Mouse (Mus musculus): ENCODE data around the gene Prr5. TPM values are rescaled to one million over a fixed set of nuclear protein-coding genes. Genes with fewer than 3 reads are reported as not detected.

Prr5 gene
- polyA plus RNA-seq, 1 experiment = not detected

DNA sequence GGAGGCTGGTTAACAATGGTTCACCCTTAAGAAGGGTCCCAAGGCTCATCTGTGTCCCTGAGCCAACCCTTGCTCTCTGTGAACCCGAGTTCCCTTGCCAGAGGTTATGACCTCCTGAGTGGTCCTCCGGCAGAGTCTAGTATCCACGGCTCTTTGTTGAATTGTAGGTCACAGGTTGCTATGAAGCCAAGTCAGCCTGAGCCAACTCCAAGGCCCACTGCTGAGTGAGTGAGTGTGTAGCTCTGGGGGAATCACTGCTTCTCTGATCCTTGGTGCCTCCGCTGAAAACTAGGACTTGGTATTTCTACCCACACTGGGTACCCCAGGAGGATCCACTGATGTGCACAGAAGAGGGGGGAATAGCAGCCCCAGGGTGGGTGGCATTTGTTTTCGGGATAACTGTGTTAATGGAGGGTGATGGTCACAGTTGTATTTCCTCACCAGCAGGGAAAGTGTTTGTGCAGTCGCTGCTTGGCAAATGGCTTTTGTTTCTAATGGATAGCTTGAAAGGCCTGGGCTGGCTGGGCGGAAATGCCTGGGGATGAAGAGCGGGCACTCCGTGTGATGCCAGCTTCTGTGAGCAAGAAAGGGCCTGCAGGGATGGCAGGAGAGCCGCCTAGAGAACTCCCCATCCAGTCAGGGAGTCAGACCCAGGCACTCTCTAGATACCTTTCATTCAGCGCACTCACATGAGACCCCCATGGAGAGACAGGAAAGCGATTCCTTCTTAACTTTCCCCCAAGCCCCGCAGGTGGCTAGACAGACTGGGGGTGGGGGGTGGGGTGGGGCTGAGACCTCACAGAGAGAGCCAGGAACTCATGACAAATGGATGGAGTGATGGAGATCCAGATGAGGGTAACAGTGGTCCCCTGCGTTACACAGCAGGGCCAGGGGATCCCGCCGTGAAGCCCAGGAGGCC lies 4.6 kb upstream of the Prr5 start:
- no peak overlapping the region for H3K4me3 ChIP-seq (ENCODE audit: insufficient read depth, low read length)
- no peak for TF ChIP-seq POLR2A (IDR thresholded peaks at IDR 0.05; ENCODE audit: borderline replicate concordance, low read depth, low read length)
- TF ChIP-seq CTCF (IDR thresholded peaks at IDR 0.05; ENCODE audit: low read depth, low read length) = no peak
- H3K4me1 ChIP-seq (ENCODE audit: control insufficient read depth, insufficient read depth, low read length) = no peaks in the 10 kb centered on the region
- H3K27ac ChIP-seq (ENCODE audit: insufficient read depth, low read depth, low read length) = no peak overlapping the region

DNA sequence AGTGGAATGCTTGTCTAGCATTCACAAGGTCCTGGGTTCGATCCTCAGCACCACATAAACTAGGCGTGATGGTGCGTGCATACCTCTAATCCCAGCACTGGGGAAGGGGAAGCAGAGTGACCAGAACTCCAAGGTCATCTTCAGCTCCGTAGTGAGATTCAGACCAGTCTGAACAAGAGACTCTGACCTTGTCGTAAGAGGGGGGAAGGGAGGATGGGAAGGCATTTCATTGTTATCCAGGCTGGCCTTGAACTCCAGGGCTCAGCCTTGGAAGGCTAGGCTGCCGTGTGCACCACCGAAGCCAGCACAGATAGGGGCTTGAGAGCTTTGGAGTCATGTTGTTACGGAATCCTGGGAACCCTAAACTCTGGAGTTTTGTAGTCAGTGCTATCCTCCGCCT lies 3.8 kb upstream of the Prr5 start:
- TF ChIP-seq CTCF (IDR thresholded peaks at IDR 0.05; ENCODE audit: low read depth, low read length) (no peak), POLR2A (IDR thresholded peaks at IDR 0.05; ENCODE audit: borderline replicate concordance, low read depth, low read length) (no peak)
- no peak overlapping the region for H3K4me3 ChIP-seq (ENCODE audit: insufficient read depth, low read length)

DNA sequence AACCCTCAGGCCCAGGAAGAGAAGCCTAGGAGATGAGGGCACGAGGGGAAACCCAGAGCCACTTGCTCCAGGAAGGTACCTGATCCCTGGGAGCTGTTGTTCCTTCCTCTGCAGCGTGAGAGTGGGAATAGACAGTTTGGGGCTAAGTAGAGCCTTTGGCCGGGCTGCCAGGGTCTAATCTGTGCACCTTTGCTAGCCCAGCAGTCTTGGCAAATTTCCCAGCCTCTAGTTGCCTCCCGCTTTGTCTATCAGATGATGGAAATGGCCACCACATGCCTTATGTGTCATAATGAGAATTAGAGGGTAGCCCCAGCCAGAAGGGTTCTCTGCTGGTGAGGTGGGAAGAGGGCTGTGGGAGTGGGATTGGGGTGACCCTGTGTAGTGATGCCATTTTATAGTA lies 3.4 kb upstream of the Prr5 start:
- H3K4me3 ChIP-seq (ENCODE audit: insufficient read depth, low read length) = no peak overlapping the region
- H3K4me1 ChIP-seq (ENCODE audit: control insufficient read depth, insufficient read depth, low read length) = no peaks in the 10 kb centered on the region
- no peak overlapping the region for H3K27ac ChIP-seq (ENCODE audit: insufficient read depth, low read depth, low read length)
- TF ChIP-seq POLR2A (IDR thresholded peaks at IDR 0.05; ENCODE audit: borderline replicate concordance, low read depth, low read length) = no peak
- TF ChIP-seq CTCF (IDR thresholded peaks at IDR 0.05; ENCODE audit: low read depth, low read length) = no peak

More for the DNA sequence above, 3.8 kb upstream of the Prr5 start:
- Histone ChIP-seq H3K4me1 (ENCODE audit: control insufficient read depth, insufficient read depth, low read length) (no peaks in the 10 kb centered on the region), H3K27ac (ENCODE audit: insufficient read depth, low read depth, low read length) (no peak overlapping the region)

GRCm38 (mm10) chr15:84667601-84668000 lies 1.8 kb upstream of the Prr5 start:
- Histone ChIP-seq H3K4me3 (ENCODE audit: insufficient read depth, low read length) (no peak overlapping the region), H3K27ac (ENCODE audit: insufficient read depth, low read depth, low read length) (no peak overlapping the region), H3K4me1 (ENCODE audit: control insufficient read depth, insufficient read depth, low read length) (no peaks in the 10 kb centered on the region)
- TF ChIP-seq POLR2A (IDR thresholded peaks at IDR 0.05; ENCODE audit: borderline replicate concordance, low read depth, low read length) (no peak), CTCF (IDR thresholded peaks at IDR 0.05; ENCODE audit: low read depth, low read length) (no peak)

GRCm38 (mm10) chr15:84669771-84670656 lies 594 bp downstream of the Prr5 start:
- Histone ChIP-seq H3K4me3 (ENCODE audit: insufficient read depth, low read length) (no peak overlapping the region), H3K27ac (ENCODE audit: insufficient read depth, low read depth, low read length) (no peak overlapping the region), H3K4me1 (ENCODE audit: control insufficient read depth, insufficient read depth, low read length) (no peaks in the 10 kb centered on the region)
- TF ChIP-seq POLR2A (IDR thresholded peaks at IDR 0.05; ENCODE audit: borderline replicate concordance, low read depth, low read length) = no peak
- TF ChIP-seq CTCF (IDR thresholded peaks at IDR 0.05; ENCODE audit: low read depth, low read length) = no peak

DNA sequence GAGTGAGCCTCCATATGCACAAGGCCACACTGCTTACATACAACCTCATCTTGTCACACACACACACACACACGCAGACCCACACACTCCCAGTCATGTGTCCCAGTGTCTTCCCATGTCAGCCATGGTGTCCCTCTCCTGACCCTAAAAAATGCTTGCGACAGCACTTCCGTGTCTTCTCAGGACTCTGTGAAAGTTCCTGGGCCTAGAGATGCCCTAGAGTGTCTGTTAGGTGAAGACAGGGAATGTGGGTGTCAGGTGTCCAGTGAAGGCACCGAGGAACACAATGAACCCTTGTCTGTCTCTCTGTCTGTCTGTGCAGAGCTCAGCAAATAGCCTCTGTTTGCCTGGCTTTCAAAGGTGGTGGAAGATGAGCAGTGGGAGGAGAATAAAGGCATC lies 1.2 kb downstream of the Prr5 start:
- Histone ChIP-seq H3K27ac (ENCODE audit: insufficient read depth, low read depth, low read length) (no peak overlapping the region), H3K4me3 (ENCODE audit: insufficient read depth, low read length) (no peak overlapping the region), H3K4me1 (ENCODE audit: control insufficient read depth, insufficient read depth, low read length) (no peaks in the 10 kb centered on the region)
- no peak for TF ChIP-seq CTCF (IDR thresholded peaks at IDR 0.05; ENCODE audit: low read depth, low read length)
- no peak for TF ChIP-seq POLR2A (IDR thresholded peaks at IDR 0.05; ENCODE audit: borderline replicate concordance, low read depth, low read length)

- Histone ChIP-seq H3K27ac (ENCODE audit: insufficient read depth, low read depth, low read length) (no peak overlapping the region), H3K4me3 (ENCODE audit: insufficient read depth, low read length) (no peak overlapping the region)
- no peak for TF ChIP-seq CTCF (IDR thresholded peaks at IDR 0.05; ENCODE audit: low read depth, low read length)
- no peak for TF ChIP-seq POLR2A (IDR thresholded peaks at IDR 0.05; ENCODE audit: borderline replicate concordance, low read depth, low read length)
Measured at GRCm38 (mm10) chr15:84671401-84672307, 2.2 kb downstream of the Prr5 start.

DNA sequence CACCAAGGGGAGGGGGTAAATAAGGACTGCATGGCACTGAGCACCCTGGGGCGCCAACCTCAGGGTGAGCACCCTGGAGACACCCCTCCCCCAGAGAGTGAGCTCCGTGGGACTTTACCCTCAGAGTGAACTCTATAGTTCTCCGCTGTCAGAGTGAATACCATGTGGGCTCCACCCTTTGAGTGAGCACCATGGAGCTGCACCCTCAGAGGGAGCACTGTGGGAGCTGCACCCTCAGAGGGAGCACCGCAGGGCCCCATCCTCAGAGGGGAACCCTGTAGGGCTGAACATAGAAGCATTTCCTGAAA lies 2.8 kb downstream of the Prr5 start:
- no peak overlapping the region for H3K27ac ChIP-seq (ENCODE audit: insufficient read depth, low read depth, low read length)
- no peaks in the 10 kb centered on the region for H3K4me1 ChIP-seq (ENCODE audit: control insufficient read depth, insufficient read depth, low read length)
- H3K4me3 ChIP-seq (ENCODE audit: insufficient read depth, low read length) = no peak overlapping the region
- no peak for TF ChIP-seq CTCF (IDR thresholded peaks at IDR 0.05; ENCODE audit: low read depth, low read length)
- no peak for TF ChIP-seq POLR2A (IDR thresholded peaks at IDR 0.05; ENCODE audit: borderline replicate concordance, low read depth, low read length)

More at GRCm38 (mm10) chr15:84671401-84672307, 2.2 kb downstream of the Prr5 start:
- H3K4me1 ChIP-seq (ENCODE audit: control insufficient read depth, insufficient read depth, low read length) = no peaks in the 10 kb centered on the region

DNA sequence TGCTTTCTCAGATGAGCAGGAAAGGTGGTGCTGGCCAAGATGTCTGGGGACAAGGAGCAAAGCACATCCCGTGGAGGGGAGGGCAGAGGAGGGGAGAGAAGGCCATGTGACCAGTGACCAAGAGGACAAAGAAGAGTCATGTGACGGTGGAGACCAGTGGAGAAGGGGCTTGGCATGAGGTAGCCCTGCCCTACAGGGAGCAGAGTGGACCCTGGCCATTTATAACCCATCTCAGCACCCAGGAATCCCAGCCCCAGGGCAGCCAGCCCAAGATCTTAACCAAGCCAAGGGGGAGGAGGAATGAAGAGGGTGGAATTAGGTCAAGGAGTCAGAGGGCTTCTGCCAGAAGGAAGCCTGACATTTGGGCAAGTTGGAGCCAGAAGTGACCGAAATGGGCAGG lies 3.2 kb downstream of the Prr5 start:
- Histone ChIP-seq H3K27ac (ENCODE audit: insufficient read depth, low read depth, low read length) (no peak overlapping the region), H3K4me3 (ENCODE audit: insufficient read depth, low read length) (no peak overlapping the region), H3K4me1 (ENCODE audit: control insufficient read depth, insufficient read depth, low read length) (no peaks in the 10 kb centered on the region)
- TF ChIP-seq CTCF (IDR thresholded peaks at IDR 0.05; ENCODE audit: low read depth, low read length) (no peak), POLR2A (IDR thresholded peaks at IDR 0.05; ENCODE audit: borderline replicate concordance, low read depth, low read length) (no peak)

Measured in bone marrow macrophage, adult 2 months (primary cell).